Mouse (Mus musculus): ENCODE results near the gene Kif3b.
A peak's percentile ranks its signal among the peaks of the same experiment; 100 is the strongest.
"Not testable (repeated sequence)": the region's sequence is repeated elsewhere in the genome, so short reads cannot be mapped to it uniquely, and the experiment has no call there.

Gene Kif3b

GRCm38 (mm10) chr2:153290938-153291928 lies at the start of gene Kif3b:
TSS of gene Kif3b (plus strand) at chr2:153291413.
- peak; percentile 84 for DNase-seq

DNA sequence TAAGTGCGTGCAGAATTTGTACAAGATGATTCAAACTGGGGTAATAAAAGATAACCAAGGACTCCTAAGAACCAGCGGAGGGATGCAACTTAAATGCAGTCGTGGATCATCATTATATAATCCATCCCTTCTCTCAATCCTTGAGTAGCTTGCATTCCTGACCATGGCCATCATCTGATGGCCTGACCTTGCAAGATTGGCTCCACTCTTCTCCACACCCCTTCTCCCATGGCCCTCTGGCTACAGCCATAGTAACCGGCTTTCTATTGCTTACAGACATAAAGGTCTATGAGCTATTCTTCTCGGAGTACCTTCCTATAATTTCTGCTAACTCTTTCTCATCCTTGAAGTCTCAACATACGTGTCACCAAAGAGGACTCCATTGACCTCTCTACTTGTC lies 49.1 kb upstream of the Kif3b start:
- DNase-seq, result no peak

GRCm38 (mm10) chr2:153249751-153250150 lies 41.5 kb upstream of the Kif3b start:
- no peak for DNase-seq

DNA sequence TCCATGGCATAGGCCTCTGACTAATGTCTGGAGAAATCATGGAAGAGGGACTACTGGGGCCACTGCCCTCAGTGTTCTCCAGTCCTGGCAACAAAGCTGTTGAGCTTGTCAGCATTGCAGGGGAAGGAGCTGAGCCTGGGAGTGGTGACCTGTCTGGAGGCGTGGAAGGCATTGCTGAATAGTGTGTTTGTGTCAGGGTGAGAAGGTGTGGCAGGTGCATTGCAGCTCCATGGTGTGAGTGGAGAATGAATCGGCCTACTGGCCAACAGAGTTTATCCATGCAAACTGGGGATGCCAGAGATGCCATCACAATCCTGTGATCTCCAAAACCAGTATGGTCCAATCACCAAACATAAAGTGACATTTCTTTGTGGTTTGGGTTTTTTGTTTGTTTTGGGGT lies 34.6 kb upstream of the Kif3b start:
- DNase-seq, result no peak

GRCm38 (mm10) chr2:153259030-153259863 lies 32.0 kb upstream of the Kif3b start:
- DNase-seq, result no peak

GRCm38 (mm10) chr2:153259864-153260674 lies 31.1 kb upstream of the Kif3b start:
- DNase-seq, result no peak

- no peak for DNase-seq
Observed at GRCm38 (mm10) chr2:153263053-153263452, 28.2 kb upstream of the Kif3b start.

DNA sequence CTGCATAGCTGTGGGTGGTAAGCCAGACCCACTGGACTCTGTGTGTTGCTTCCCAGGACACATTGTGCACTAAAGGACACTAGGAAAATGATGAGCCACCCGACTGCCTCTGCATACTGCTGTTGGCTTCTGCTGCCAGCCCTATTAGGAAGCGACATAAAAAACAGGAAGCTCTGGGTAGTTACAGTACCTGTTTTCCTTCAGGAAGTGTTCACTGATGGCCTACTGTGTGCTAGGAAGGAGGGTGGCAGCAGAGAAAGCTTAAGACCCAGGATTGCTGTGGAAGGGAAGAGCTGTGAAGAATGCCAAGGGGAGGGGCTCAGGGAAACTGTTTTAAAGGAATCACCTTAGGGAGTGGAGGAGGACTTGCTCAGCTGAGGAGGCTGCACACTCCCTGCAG lies 23.9 kb upstream of the Kif3b start:
- no peak for DNase-seq

- DNase-seq, result not testable (repeated sequence)
Observed at GRCm38 (mm10) chr2:153270231-153270915, 20.8 kb upstream of the Kif3b start.

GRCm38 (mm10) chr2:153274200-153274918 lies 16.9 kb upstream of the Kif3b start:
- not testable (repeated sequence) for DNase-seq

GRCm38 (mm10) chr2:153274919-153275247 lies 16.3 kb upstream of the Kif3b start:
- DNase-seq, result no peak

DNA sequence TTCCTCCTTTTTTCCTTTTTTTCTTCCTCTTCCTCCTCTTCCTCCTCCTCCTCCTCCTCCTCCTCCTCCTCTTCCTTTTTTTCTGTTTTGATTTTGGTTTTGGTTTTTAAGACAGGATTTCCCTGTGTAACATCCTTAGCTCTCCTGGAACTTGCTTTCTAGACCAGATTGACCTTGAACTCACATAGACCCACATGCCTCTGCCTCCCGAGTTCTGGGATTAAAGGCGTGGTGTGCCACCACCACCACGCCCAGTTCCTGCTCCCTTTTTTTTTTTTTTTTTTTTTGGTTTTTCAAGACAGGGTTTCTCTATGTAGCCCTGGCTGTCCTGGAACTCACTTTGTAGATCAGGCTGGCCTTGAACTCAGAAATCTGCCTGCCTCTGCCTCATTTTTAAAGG lies 15.6 kb upstream of the Kif3b start:
- not testable (repeated sequence) for DNase-seq

- no peak for DNase-seq
Observed at GRCm38 (mm10) chr2:153276440-153276839, 14.8 kb upstream of the Kif3b start.

DNA sequence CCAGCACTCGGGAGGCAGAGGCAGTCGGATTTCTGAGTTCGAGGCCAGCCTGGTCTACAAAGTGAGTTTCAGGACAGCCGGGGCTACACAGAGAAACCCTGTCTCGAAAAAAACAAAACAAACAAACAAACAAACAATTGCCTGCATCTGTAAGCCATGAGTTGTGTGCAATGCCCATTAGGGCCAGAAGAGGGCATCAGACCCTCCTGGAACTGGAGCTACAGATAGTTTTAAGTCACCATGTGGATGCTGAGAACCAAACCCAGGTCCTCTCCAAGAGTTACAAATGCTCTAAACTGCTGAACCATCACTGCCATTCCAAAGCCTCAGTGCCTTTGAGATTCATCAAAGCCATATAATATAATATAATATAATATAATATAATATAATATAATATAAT lies 14.4 kb upstream of the Kif3b start:
- DNase-seq, result not testable (repeated sequence)

DNA sequence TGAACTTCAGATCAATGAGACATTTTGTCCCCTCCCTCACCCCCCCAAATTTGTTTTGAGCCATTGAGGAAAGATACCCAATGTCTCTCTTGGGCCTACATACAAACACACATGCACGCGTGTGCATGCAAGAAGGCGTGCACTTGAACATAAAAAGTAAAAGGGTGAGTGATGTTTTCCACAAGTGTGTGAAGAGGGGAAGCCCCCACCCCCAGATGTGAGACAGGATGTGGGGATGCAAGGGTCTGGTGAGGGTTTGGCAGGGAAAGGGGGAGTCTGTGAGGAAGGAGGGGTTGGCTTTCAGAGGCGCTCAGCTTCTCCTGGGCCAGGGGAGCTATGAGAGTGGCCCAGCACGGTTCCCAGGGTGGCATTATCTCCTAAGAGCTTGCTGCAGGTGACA lies 12.9 kb upstream of the Kif3b start:
- DNase-seq, result no peak

GRCm38 (mm10) chr2:153283919-153284318 lies 7.3 kb upstream of the Kif3b start:
- DNase-seq, result no peak

DNA sequence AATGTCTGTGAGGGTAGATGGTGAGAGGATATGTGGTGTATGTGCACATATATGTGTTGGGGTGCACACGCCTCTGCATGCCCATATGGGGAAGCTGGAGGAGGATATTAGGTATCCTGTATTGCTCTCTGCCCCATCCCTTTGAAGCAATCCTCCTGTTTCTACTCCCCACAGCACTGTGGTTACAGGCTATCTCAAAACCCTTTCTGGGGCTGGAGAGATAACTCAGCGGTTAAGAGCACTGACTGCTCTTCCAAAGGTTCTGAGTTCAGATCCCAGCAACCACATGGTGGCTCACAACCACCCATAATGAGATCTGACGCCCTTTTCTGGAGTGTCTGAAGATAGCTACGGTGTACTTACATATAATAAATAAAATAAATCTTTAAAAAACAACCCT lies 4.7 kb upstream of the Kif3b start:
- no peak for DNase-seq

DNA sequence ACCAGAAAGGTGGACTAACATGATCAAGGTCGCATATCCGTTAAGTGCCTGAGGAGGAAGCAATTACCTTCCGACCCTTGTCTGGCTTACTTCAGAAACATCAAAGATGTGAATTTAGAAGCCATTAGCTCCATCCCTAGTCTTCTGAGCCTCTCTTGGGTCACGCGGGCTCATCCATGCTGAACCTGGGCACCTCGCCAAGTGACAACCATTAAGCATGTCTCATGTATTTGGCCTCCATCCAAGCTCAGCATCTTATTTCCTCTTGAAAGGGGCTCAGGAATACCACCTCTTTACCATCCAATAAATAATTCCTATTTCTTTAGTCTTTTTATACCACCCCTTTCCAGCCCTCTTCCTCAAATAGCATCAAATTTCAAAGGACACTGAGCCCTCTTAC lies 3.4 kb upstream of the Kif3b start:
- DNase-seq, result peak; percentile 30

DNA sequence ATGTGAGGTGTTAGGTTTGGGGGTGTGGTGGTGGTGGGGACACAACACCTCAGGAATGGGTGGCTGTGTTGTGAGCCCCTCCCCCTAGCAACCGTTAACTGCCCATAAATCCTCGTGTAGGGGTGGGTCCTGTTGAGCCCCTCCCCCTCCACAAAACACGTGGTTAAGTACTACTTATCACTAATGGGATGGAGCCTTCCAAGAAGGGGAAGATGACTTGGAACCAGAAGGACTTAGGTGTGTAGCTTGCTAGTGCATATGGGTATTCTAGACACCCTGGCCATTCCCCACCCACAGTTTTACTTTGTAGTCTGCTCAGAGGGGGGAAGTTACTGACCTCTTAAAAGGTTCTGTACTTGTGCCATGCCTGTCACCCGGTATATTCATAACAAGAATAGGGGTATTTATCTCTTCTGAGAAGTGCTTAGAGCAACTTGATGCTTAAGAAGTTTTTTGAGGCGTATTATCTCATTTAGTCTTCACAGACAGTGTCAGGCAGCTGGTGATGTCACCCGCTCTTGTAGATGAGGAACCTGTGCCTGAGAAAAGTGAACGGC lies 1.2 kb downstream of the Kif3b start:
- no peak for DNase-seq

- DNase-seq, result no peak
Observed at GRCm38 (mm10) chr2:153295196-153295595, 4.0 kb downstream of the Kif3b start.

DNA sequence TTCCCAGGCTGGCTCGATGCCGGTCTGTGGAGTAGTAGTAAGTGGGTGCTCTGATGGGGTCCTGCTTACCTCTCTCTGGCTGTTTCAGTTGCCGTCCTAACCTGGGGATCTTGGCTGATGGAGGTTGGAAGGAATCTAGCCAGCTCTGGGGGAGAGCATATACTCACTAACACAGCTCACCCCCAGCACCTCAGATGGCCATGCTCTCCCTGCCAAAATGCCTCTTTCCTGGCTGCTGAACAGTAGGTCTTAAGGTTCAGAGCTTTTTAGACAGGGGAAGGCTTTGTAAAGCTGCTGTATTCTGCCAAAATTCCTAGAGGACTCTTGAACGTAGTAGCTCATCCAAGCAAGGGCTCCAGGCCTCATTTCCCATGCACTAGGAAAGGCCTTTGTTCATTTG lies 6.6 kb downstream of the Kif3b start:
- DNase-seq, result no peak
